Mouse (Mus musculus) olfactory bulb, adult 2 months (tissue): ENCODE data around the gene Zfc3h1.

Source experiments
- CTCF ChIP-seq: fragments of 200-500 bp; IDR thresholded peaks from 2 replicates; pipeline ENCODE4 v1.5.1; 2012; ENCODE audit warnings: low read depth, mild to moderate bottlenecking, low read length, moderate library complexity; ENCODE audit not compliant: insufficient read depth
- POLR2A ChIP-seq: fragments of 200-500 bp; IDR thresholded peaks from 2 replicates; pipeline ENCODE4 v1.6.1; 2012; ENCODE audit warnings: mild to moderate bottlenecking, low read depth, low read length, moderate library complexity; ENCODE audit not compliant: insufficient read depth

- TF ChIP-seq POLR2A (no peak), CTCF (no peak)
These were observed 47.9 kb upstream of the Zfc3h1 start for GRCm38 (mm10) chr10:115336901-115337300.
